17 mouse cellular contexts compared by ENCODE assay signal in the genomic region with DNA sequence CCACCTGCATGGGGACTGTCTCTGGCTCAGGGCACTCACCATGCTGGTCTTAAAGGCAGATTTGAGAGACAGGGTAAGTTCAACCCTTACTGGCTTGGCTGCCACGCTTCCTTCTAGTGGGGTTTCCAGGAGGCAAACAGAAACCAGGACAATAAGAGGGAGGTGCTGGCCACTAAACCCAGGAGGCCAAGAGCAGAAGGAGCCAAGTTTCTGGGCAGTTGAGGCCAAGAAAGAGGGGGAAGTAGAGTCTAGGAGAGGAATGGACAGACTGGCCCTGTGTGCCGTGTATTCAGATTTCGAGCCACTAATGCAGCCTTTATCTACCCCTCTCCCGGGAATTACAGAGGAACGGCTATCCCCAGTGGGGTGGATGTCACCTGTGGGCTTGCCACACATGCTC.
DNase-seq lines count a peak whose midpoint lies in the region; ATAC-seq and TF ChIP-seq lines count a peak whose summit lies in the region.
"Had no signal": no experiment of that assay in that cellular context is flagged by ENCODE, and none has a peak within 500 bp of the region (broad histone marks: within the 10 kb centered on the region; RNA-seq: fewer than 3 reads in every experiment).

No protein-coding gene starts in this region.

- no peak for DNase-seq in heart, adult 9 months (ENCODE audit: low spot score in 2 of 2)
- no peak for DNase-seq in midbrain, postnatal 0 days (ENCODE audit: low spot score)
- DNase-seq in stomach, postnatal 0 days (ENCODE audit: low spot score): no peak
- DNase-seq in layer of hippocampus, adult 2 months (ENCODE audit: low spot score in 2 of 2): no peak
- no peak for DNase-seq in left cerebral cortex, postnatal 25 days (ENCODE audit: low spot score in 2 of 2)
- DNase-seq: adrenal gland, adult 8-10 months; cerebellum, postnatal 14 days; gastrocnemius, postnatal 36 days; kidney, adult 9 months; lung, postnatal 14 days had no signal

- no peaks in the 10 kb centered on the region for H3K9me3 ChIP-seq in heart, embryonic 12.5 days (replicated peaks)
- no peaks in the 10 kb centered on the region for H3K9me3 ChIP-seq in midbrain, embryonic 13.5 days
- H3K9me3 ChIP-seq in midbrain, postnatal 0 days (ENCODE audit: low read length): no peaks in the 10 kb centered on the region
- H3K9me3 ChIP-seq in liver, embryonic 16.5 days (replicated peaks; ENCODE audit: control insufficient read depth, low read length): no peaks in the 10 kb centered on the region
- no peaks in the 10 kb centered on the region for H3K9me3 ChIP-seq in stomach, postnatal 0 days (ENCODE audit: control insufficient read depth, low read length)
- H3K9me3 ChIP-seq: embryonic facial prominence, embryonic 13.5 days; limb, embryonic 12.5 days had no signal

- 0 out of 2 replicates have a peak overlapping the region, but pooled peaks have one; percentile 5 for H3K4me3 ChIP-seq in heart, embryonic 12.5 days
- no peak overlapping the region for H3K4me3 ChIP-seq in midbrain, embryonic 13.5 days (replicated peaks)
- no peak overlapping the region for H3K4me3 ChIP-seq in midbrain, postnatal 0 days (ENCODE audit: low read depth, low read length)
- H3K4me3 ChIP-seq in liver, embryonic 16.5 days (ENCODE audit: low read depth, low read length): no peak overlapping the region
- H3K4me3 ChIP-seq in stomach, postnatal 0 days (ENCODE audit: low read depth, low read length): no peak overlapping the region
- no peak overlapping the region for H3K4me3 ChIP-seq in layer of hippocampus, adult 2 months
- H3K4me3 ChIP-seq: embryonic facial prominence, embryonic 13.5 days; limb, embryonic 12.5 days had no signal

- TF ChIP-seq CTCF in midbrain, postnatal 0 days (IDR thresholded peaks at IDR 0.05): no peak
- TF ChIP-seq CTCF in stomach, postnatal 0 days (IDR thresholded peaks at IDR 0.05; ENCODE audit: low read depth): no peak
- TF ChIP-seq CTCF in layer of hippocampus, adult 2 months (conservative IDR thresholded peaks at IDR 0.05): no peak

- peaks cover 5% of the 10 kb centered on the region; the same call in 1 of the 2 replicates for H3K36me3 ChIP-seq in heart, embryonic 12.5 days
- no peaks in the 10 kb centered on the region for H3K36me3 ChIP-seq in midbrain, embryonic 13.5 days
- no peaks in the 10 kb centered on the region for H3K36me3 ChIP-seq in midbrain, postnatal 0 days (ENCODE audit: insufficient read depth, low read length)
- H3K36me3 ChIP-seq in liver, embryonic 16.5 days (ENCODE audit: control insufficient read depth, insufficient read depth): no peaks in the 10 kb centered on the region
- no peaks in the 10 kb centered on the region for H3K36me3 ChIP-seq in stomach, postnatal 0 days (ENCODE audit: control insufficient read depth, insufficient read depth, low read length)
- H3K36me3 ChIP-seq: embryonic facial prominence, embryonic 13.5 days; limb, embryonic 12.5 days had no signal

- 51% methylated on average over 5 of the region's 5 CpGs for WGBS in heart, embryonic 12.5 days
- 73% methylated on average over 5 of the region's 5 CpGs for WGBS in midbrain, embryonic 13.5 days
- WGBS in midbrain, postnatal 0 days: 62% methylated on average over 5 of the region's 5 CpGs
- WGBS in liver, embryonic 16.5 days (ENCODE audit: insufficient replicate concordance): 62% methylated on average over 5 of the region's 5 CpGs
- WGBS in stomach, postnatal 0 days: 59% methylated on average over 5 of the region's 5 CpGs

- peak overlapping the region; percentile 52 for H3K4me2 ChIP-seq in heart, embryonic 12.5 days
- H3K4me2 ChIP-seq in midbrain, embryonic 13.5 days (replicated peaks): peak overlapping the region; percentile 44
- H3K4me2 ChIP-seq in midbrain, postnatal 0 days (ENCODE audit: low read depth, low read length, poor library complexity, severe bottlenecking): no peak overlapping the region
- peak overlapping the region; percentile 38; the same call in 1 of the 2 replicates for H3K4me2 ChIP-seq in liver, embryonic 16.5 days (ENCODE audit: low read depth, low read length)
- H3K4me2 ChIP-seq in stomach, postnatal 0 days (replicated peaks; ENCODE audit: low read depth): peak overlapping the region; percentile 25; the same call in 1 of the 2 replicates
- H3K4me2 ChIP-seq: limb, embryonic 12.5 days had no signal

- no peak for TF ChIP-seq EP300 in stomach, postnatal 0 days (optimal IDR thresholded peaks at IDR 0.05)

- H3K4me1 ChIP-seq in heart, embryonic 12.5 days (replicated peaks): peaks cover 68% of the 10 kb centered on the region
- peaks cover 63% of the 10 kb centered on the region for H3K4me1 ChIP-seq in midbrain, embryonic 13.5 days (replicated peaks)
- H3K4me1 ChIP-seq in midbrain, postnatal 0 days (ENCODE audit: insufficient read depth, low read length): peaks cover 18% of the 10 kb centered on the region
- peaks cover 27% of the 10 kb centered on the region for H3K4me1 ChIP-seq in liver, embryonic 16.5 days (ENCODE audit: control insufficient read depth, low read depth, low read length)
- H3K4me1 ChIP-seq in stomach, postnatal 0 days (replicated peaks; ENCODE audit: control insufficient read depth, insufficient read depth): peaks cover 23% of the 10 kb centered on the region

- H3K9ac ChIP-seq in heart, embryonic 12.5 days: peak overlapping the region; percentile 50; the same call in 1 of the 2 replicates
- H3K9ac ChIP-seq in midbrain, embryonic 13.5 days (replicated peaks): 0 out of 2 replicates have a peak overlapping the region, but pooled peaks have one; percentile 26
- no peak overlapping the region for H3K9ac ChIP-seq in midbrain, postnatal 0 days (replicated peaks; ENCODE audit: low read length, poor library complexity, severe bottlenecking)
- no peak overlapping the region for H3K9ac ChIP-seq in liver, embryonic 16.5 days (ENCODE audit: low read depth, low read length)
- no peak overlapping the region for H3K9ac ChIP-seq in stomach, postnatal 0 days (ENCODE audit: low read length)
- H3K9ac ChIP-seq: embryonic facial prominence, embryonic 13.5 days; limb, embryonic 12.5 days had no signal

- H3K27ac ChIP-seq in heart, embryonic 12.5 days (ENCODE audit: poor library complexity, severe bottlenecking): peak overlapping the region; percentile 92
- no peak overlapping the region for H3K27ac ChIP-seq in midbrain, embryonic 13.5 days
- H3K27ac ChIP-seq in midbrain, postnatal 0 days (ENCODE audit: low read depth, low read length): no peak overlapping the region
- no peak overlapping the region for H3K27ac ChIP-seq in liver, embryonic 16.5 days (ENCODE audit: low read length)
- H3K27ac ChIP-seq in stomach, postnatal 0 days (replicated peaks): no peak overlapping the region
- H3K27ac ChIP-seq in layer of hippocampus, adult 2 months: no peak overlapping the region
- H3K27ac ChIP-seq: embryonic facial prominence, embryonic 13.5 days; limb, embryonic 12.5 days had no signal

- no peaks in the 10 kb centered on the region for H3K27me3 ChIP-seq in heart, embryonic 12.5 days (replicated peaks)
- no peaks in the 10 kb centered on the region for H3K27me3 ChIP-seq in midbrain, embryonic 13.5 days
- H3K27me3 ChIP-seq in midbrain, postnatal 0 days (ENCODE audit: insufficient read depth, low read length): no peaks in the 10 kb centered on the region
- no peaks in the 10 kb centered on the region for H3K27me3 ChIP-seq in liver, embryonic 16.5 days (ENCODE audit: control insufficient read depth, insufficient read depth, low read depth, low read length)
- no peaks in the 10 kb centered on the region for H3K27me3 ChIP-seq in stomach, postnatal 0 days (ENCODE audit: control insufficient read depth, insufficient read depth, low read length)
- H3K27me3 ChIP-seq: embryonic facial prominence, embryonic 13.5 days; Patski had no signal

- no peak for ATAC-seq in heart, embryonic 12.5 days (ENCODE audit: insufficient number of reproducible peaks, low FRiP score)
- no peak for ATAC-seq in midbrain, embryonic 13.5 days
- no peak for ATAC-seq in midbrain, postnatal 0 days (ENCODE audit: low FRiP score)
- no peak for ATAC-seq in liver, embryonic 16.5 days (ENCODE audit: low read depth)
- ATAC-seq in stomach, postnatal 0 days (ENCODE audit: low FRiP score, low TSS enrichment): no peak
- ATAC-seq: forebrain, embryonic 16.5 days; Patski had no signal

- intact Hi-C loops in left cerebral cortex, postnatal 25 days (cut with DNase I): no loop called here

Comparison
In these comparisons a context has a peak if more than half of its experiments do, and no peak if none do; other contexts are left out.
1. H3K9ac ChIP-seq: peak in heart, embryonic 12.5 days (single experiment) and midbrain, embryonic 13.5 days (single experiment); none in midbrain, postnatal 0 days (single experiment), liver, embryonic 16.5 days (single experiment) and stomach, postnatal 0 days (single experiment).